Mouse (Mus musculus): Measurements from ENCODE around the gene Glyctk. TPM values are rescaled to one million over a fixed set of nuclear protein-coding genes. Genes with fewer than 3 reads are reported as not detected.
A peak's percentile ranks its signal among the peaks of the same experiment; 100 is the strongest.

Glyctk gene
- 1.3 and 4.2 TPM in 2 replicates for polyA plus RNA-seq (2014; fragmentation: Nextera tagmentation; extraction: Ambion mirVana)

GRCm38 (mm10) chr9:106158037-106158491 lies at the start of gene Glyctk:
Glyctk (minus strand) TSS chr9:106158138.
- Histone ChIP-seq H3K4me1 (ENCODE audit: control insufficient read depth, insufficient read depth, low read length) (no peaks in the 10 kb centered on the region), H3K4me3 (ENCODE audit: low read length) (no peak within 1 kb of the TSS), H3K9ac (ENCODE audit: low read depth, low read length) (no peak within 1 kb of the TSS), H3K27ac (ENCODE audit: low read depth, low read length) (no peak within 1 kb of the TSS), H3K36me3 (ENCODE audit: control insufficient read depth, insufficient read depth, low read length) (no peaks in the 10 kb centered on the region), H3K27me3 (ENCODE audit: control insufficient read depth, insufficient read depth, low read length) (no peaks in the 10 kb centered on the region), H3K4me2 (replicated peaks; ENCODE audit: low read depth, low read length) (no peak within 1 kb of the TSS), H3K9me3 (ENCODE audit: control insufficient read depth, low read length) (no peaks in the 10 kb centered on the region)
- ATAC-seq (ENCODE audit: low FRiP score, low TSS enrichment): no peak
- 76% methylated on average over 6 of the region's 6 CpGs for WGBS

GRCm38 (mm10) chr9:106206515-106206914 lies 48.6 kb upstream of the Glyctk start:
- H3K4me1 ChIP-seq (ENCODE audit: control insufficient read depth, insufficient read depth, low read length): peaks cover 22% of the 10 kb centered on the region
- H3K27me3 ChIP-seq (ENCODE audit: control insufficient read depth, insufficient read depth, low read length): no peaks in the 10 kb centered on the region
- no peak overlapping the region for H3K4me2 ChIP-seq (replicated peaks; ENCODE audit: low read depth, low read length)
- peaks cover 14% of the 10 kb centered on the region; the same call in 1 of the 2 replicates for H3K36me3 ChIP-seq (ENCODE audit: control insufficient read depth, insufficient read depth, low read length)
- no peak for ATAC-seq (ENCODE audit: low FRiP score, low TSS enrichment)
- no peak overlapping the region for H3K9ac ChIP-seq (ENCODE audit: low read depth, low read length)
- no peaks in the 10 kb centered on the region for H3K9me3 ChIP-seq (ENCODE audit: control insufficient read depth, low read length)
- no peak overlapping the region for H3K27ac ChIP-seq (ENCODE audit: low read depth, low read length)
- H3K4me3 ChIP-seq (ENCODE audit: low read length): no peak overlapping the region
- 61% methylated on average over 2 of the region's 2 CpGs for WGBS

- no peaks in the 10 kb centered on the region for H3K9me3 ChIP-seq (ENCODE audit: control insufficient read depth, low read length)
- no peak overlapping the region for H3K27ac ChIP-seq (ENCODE audit: low read depth, low read length)
- no peak for ATAC-seq (ENCODE audit: low FRiP score, low TSS enrichment)
- peaks cover 17% of the 10 kb centered on the region for H3K4me1 ChIP-seq (ENCODE audit: control insufficient read depth, insufficient read depth, low read length)
- H3K9ac ChIP-seq (ENCODE audit: low read depth, low read length): no peak overlapping the region
- H3K4me3 ChIP-seq (ENCODE audit: low read length): no peak overlapping the region
- H3K4me2 ChIP-seq (replicated peaks; ENCODE audit: low read depth, low read length): no peak overlapping the region
- H3K36me3 ChIP-seq (ENCODE audit: control insufficient read depth, insufficient read depth, low read length): peaks cover 14% of the 10 kb centered on the region; the same call in 1 of the 2 replicates
- 78% methylated on average over 7 of the region's 7 CpGs for WGBS
- no peaks in the 10 kb centered on the region for H3K27me3 ChIP-seq (ENCODE audit: control insufficient read depth, insufficient read depth, low read length)
Measured at GRCm38 (mm10) chr9:106205713-106206290, 47.9 kb upstream of the Glyctk start.

DNA sequence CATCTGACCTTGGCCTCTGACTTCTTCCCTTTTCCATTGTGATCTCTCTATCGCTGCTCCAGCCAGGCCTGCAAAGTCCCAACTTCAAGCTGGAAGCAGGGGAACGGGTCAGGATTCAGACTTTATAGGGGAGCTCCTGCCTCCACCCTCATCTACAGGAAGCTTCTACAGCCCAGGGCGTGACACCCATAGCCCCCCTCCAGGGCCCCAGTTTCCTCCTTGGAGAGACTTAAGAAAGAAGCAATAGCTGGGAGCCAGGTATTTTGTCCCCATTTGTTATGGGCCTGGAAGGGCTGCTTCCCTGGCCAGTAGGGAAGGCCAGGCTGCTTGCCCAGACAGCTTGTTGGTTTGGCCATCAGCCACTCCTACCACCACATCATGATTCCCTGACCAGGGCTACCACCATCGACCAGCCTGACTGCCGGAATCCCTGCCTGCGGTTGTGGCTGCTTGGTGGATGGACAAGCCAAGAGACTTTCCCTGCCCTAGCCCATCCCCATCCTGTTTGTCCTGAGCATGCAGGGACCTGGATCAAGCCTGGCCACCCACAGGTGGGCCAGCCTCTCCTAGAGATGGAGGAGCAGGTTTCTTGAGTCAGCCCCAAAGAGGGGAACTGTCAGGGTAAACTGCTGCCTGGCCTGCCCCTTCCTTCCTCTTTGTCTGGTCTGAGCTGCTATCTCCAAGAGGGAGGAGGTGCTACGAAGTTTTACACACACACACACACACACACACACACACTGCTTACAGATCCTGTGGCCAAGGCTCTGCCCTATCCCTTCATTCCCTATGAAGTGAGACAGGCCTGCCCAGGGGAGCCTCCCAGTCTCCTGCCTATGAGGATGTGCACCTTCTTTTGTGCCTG lies 46.3 kb upstream of the Glyctk start:
- H3K4me3 ChIP-seq (ENCODE audit: low read length): peak overlapping the region; percentile 66
- H3K9ac ChIP-seq (ENCODE audit: low read depth, low read length): peak overlapping the region; percentile 74; the same call in 1 of the 2 replicates
- peaks cover 12% of the 10 kb centered on the region; the same call in 1 of the 2 replicates for H3K36me3 ChIP-seq (ENCODE audit: control insufficient read depth, insufficient read depth, low read length)
- peak overlapping the region; percentile 62 for H3K4me2 ChIP-seq (replicated peaks; ENCODE audit: low read depth, low read length)
- peaks cover 24% of the 10 kb centered on the region for H3K4me1 ChIP-seq (ENCODE audit: control insufficient read depth, insufficient read depth, low read length)
- WGBS: 66% methylated on average over 7 of the region's 7 CpGs
- H3K27ac ChIP-seq (ENCODE audit: low read depth, low read length): no peak overlapping the region
- H3K27me3 ChIP-seq (ENCODE audit: control insufficient read depth, insufficient read depth, low read length): no peaks in the 10 kb centered on the region
- no peak for ATAC-seq (ENCODE audit: low FRiP score, low TSS enrichment)
- H3K9me3 ChIP-seq (ENCODE audit: control insufficient read depth, low read length): no peaks in the 10 kb centered on the region

- peak within 1 kb of the TSS; percentile 62 for H3K4me2 ChIP-seq (replicated peaks; ENCODE audit: low read depth, low read length)
- WGBS: 1% methylated on average over 59 of the region's 61 CpGs
- H3K9me3 ChIP-seq (ENCODE audit: control insufficient read depth, low read length): no peaks in the 10 kb centered on the region
- H3K9ac ChIP-seq (ENCODE audit: low read depth, low read length): peak within 1 kb of the TSS; percentile 74
- peak; percentile 88 for ATAC-seq (ENCODE audit: low FRiP score, low TSS enrichment)
- peaks cover 2% of the 10 kb centered on the region; the same call in 1 of the 2 replicates for H3K36me3 ChIP-seq (ENCODE audit: control insufficient read depth, insufficient read depth, low read length)
- peak within 1 kb of the TSS; percentile 66 for H3K4me3 ChIP-seq (ENCODE audit: low read length)
- H3K4me1 ChIP-seq (ENCODE audit: control insufficient read depth, insufficient read depth, low read length): peaks cover 26% of the 10 kb centered on the region
- peak within 1 kb of the TSS; percentile 61; the same call in 1 of the 2 replicates for H3K27ac ChIP-seq (ENCODE audit: low read depth, low read length)
- H3K27me3 ChIP-seq (ENCODE audit: control insufficient read depth, insufficient read depth, low read length): no peaks in the 10 kb centered on the region
Measured at GRCm38 (mm10) chr9:106202819-106203636, 45.1 kb upstream of the Glyctk start, which contains the start of gene Twf2. Twf2 (plus strand) TSS chr9:106203108.

GRCm38 (mm10) chr9:106201895-106202294 lies 44.0 kb upstream of the Glyctk start:
- Histone ChIP-seq H3K36me3 (ENCODE audit: control insufficient read depth, insufficient read depth, low read length) (no peaks in the 10 kb centered on the region; the same call in 1 of the 2 replicates), H3K4me3 (ENCODE audit: low read length) (no peak overlapping the region), H3K4me2 (replicated peaks; ENCODE audit: low read depth, low read length) (peak overlapping the region; percentile 62; the same call in 1 of the 2 replicates), H3K4me1 (ENCODE audit: control insufficient read depth, insufficient read depth, low read length) (peaks cover 31% of the 10 kb centered on the region), H3K9me3 (ENCODE audit: control insufficient read depth, low read length) (no peaks in the 10 kb centered on the region), H3K9ac (ENCODE audit: low read depth, low read length) (peak overlapping the region; percentile 37; the same call in 1 of the 2 replicates), H3K27ac (ENCODE audit: low read depth, low read length) (no peak overlapping the region; the same call in 1 of the 2 replicates), H3K27me3 (ENCODE audit: control insufficient read depth, insufficient read depth, low read length) (no peaks in the 10 kb centered on the region)
- 89% methylated on average over 3 of the region's 3 CpGs for WGBS
- ATAC-seq (ENCODE audit: low FRiP score, low TSS enrichment): no peak

DNA sequence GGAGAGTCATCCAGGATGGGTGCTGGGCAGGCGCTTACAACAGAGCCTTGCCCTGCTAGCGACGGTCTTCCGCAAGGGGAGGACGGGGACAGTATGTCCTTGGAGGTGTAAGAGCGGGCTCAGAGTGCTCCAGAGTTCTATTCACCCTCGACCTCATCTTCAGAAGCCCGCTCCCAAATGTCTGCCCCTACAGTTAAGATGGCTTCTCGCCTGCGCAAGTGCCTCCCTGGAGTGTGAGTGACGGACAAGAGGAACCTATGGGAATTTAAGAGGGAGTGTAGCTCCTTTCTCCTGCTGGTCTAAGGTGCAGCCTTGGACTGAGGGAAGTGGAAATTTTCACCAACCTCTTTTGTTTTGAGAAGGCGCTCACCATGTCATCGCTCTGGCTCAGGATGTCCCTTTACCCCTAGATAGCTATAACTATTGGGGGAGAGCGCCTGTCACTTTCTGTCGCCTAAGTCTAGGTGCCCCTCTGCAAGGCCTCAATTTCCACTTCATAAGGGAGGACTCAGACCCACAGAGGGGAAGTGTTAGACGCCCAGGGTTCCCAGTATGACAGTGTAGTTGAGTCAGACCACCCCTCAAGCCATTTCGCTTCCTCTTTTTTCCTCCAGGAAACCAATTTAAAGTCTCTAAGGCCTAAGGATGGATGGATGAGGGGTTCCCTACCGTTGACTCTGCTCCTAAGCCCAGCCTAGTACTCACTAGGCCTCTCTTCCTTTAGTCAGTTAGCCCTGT lies 41.8 kb upstream of the Glyctk start, which contains the start of gene Ppm1m:
Gene Ppm1m, minus strand, starts transcription at position 212 of the 738 bp plus-strand sequence.
- Histone ChIP-seq H3K4me3 (ENCODE audit: low read length) (peak within 1 kb of the TSS; percentile 71), H3K9ac (ENCODE audit: low read depth, low read length) (peak within 1 kb of the TSS; percentile 78), H3K9me3 (ENCODE audit: control insufficient read depth, low read length) (no peaks in the 10 kb centered on the region), H3K4me2 (replicated peaks; ENCODE audit: low read depth, low read length) (peak within 1 kb of the TSS; percentile 73), H3K4me1 (ENCODE audit: control insufficient read depth, insufficient read depth, low read length) (peaks cover 30% of the 10 kb centered on the region), H3K27ac (ENCODE audit: low read depth, low read length) (peak within 1 kb of the TSS; percentile 47; the same call in 1 of the 2 replicates), H3K36me3 (ENCODE audit: control insufficient read depth, insufficient read depth, low read length) (peaks cover 14% of the 10 kb centered on the region; the same call in 1 of the 2 replicates), H3K27me3 (ENCODE audit: control insufficient read depth, insufficient read depth, low read length) (no peaks in the 10 kb centered on the region)
- ATAC-seq (ENCODE audit: low FRiP score, low TSS enrichment): peak; percentile 1; the same call in 1 of the 2 replicates
- WGBS: 38% methylated on average over 18 of the region's 18 CpGs

All from kidney, embryonic 14.5 days (tissue).